Mouse (Mus musculus) embryo, embryonic 11.5 days (tissue): ENCODE measurements at regions not wholly inside any gene's neighbourhood (a gene's known extent, or its start where the extent isn't known, plus 50 kb on each side); places are given as distances from the start of the nearest gene placed in this dataset.
"Not testable (repeated sequence)": the region's sequence is repeated elsewhere in the genome, so short reads cannot be mapped to it uniquely, and the experiment has no call there.

Source experiments
- DNase-seq: peaks from one replicate; pipeline ENCODE4 v3.0.0-alpha.2; 2012; ENCODE audit warnings: low read depth, low spot score

GRCm38 (mm10) chr1:94582526-94582925 is 530.2 kb upstream of the Pdcd1 start:
- no peak for DNase-seq

GRCm38 (mm10) chr1:94581650-94582405 is 529.5 kb upstream of the Pdcd1 start:
- no peak for DNase-seq

- DNase-seq, result no peak
Observed at GRCm38 (mm10) chr1:94532773-94533541, 480.6 kb upstream of the Pdcd1 start.

- no peak for DNase-seq
Observed at GRCm38 (mm10) chr1:94504080-94504520, 451.7 kb upstream of the Pdcd1 start.

GRCm38 (mm10) chr1:94503379-94504079 is 451.2 kb upstream of the Pdcd1 start:
- no peak for DNase-seq

GRCm38 (mm10) chr1:94502066-94502861 is 449.9 kb upstream of the Pdcd1 start:
- DNase-seq, result no peak

GRCm38 (mm10) chr1:94496992-94497391 is 444.6 kb upstream of the Pdcd1 start:
- DNase-seq, result no peak

- no peak for DNase-seq
Observed at GRCm38 (mm10) chr1:94496341-94496740, 444.0 kb upstream of the Pdcd1 start.

- no peak for DNase-seq
Observed at GRCm38 (mm10) chr1:94487062-94487461, 434.7 kb upstream of the Pdcd1 start.

- not testable (repeated sequence) for DNase-seq
Observed at GRCm38 (mm10) chr1:94469834-94470233, 417.5 kb upstream of the Pdcd1 start.

- no peak for DNase-seq
Observed at GRCm38 (mm10) chr1:94423731-94424130, 371.4 kb upstream of the Pdcd1 start.

- no peak for DNase-seq
Observed at GRCm38 (mm10) chr1:94413043-94413442, 360.7 kb upstream of the Pdcd1 start.

- no peak for DNase-seq
Observed at GRCm38 (mm10) chr1:94366606-94367005, 314.3 kb upstream of the Pdcd1 start.

- no peak for DNase-seq
Observed at GRCm38 (mm10) chr1:94356996-94357395, 304.6 kb upstream of the Pdcd1 start.

GRCm38 (mm10) chr1:94355873-94356272 is 303.5 kb upstream of the Pdcd1 start:
- DNase-seq, result no peak

- no peak for DNase-seq
Observed at GRCm38 (mm10) chr1:94342576-94342975, 290.2 kb upstream of the Pdcd1 start.

- no peak for DNase-seq
Observed at GRCm38 (mm10) chr1:94341237-94341636, 288.9 kb upstream of the Pdcd1 start.

GRCm38 (mm10) chr1:94318029-94318428 is 265.7 kb upstream of the Pdcd1 start:
- no peak for DNase-seq

GRCm38 (mm10) chr1:94298395-94298794 is 246.0 kb upstream of the Pdcd1 start:
- no peak for DNase-seq

GRCm38 (mm10) chr1:94272569-94272968 is 220.2 kb upstream of the Pdcd1 start:
- DNase-seq, result no peak

- no peak for DNase-seq
Observed at GRCm38 (mm10) chr1:94263313-94263712, 211.0 kb upstream of the Pdcd1 start.
